Mouse (Mus musculus) hindbrain, embryonic 12.5 days (tissue): ENCODE results near the gene E130308A19Rik. TPM values are rescaled to one million over a fixed set of nuclear protein-coding genes. Genes with fewer than 3 reads are reported as not detected.

Experiments used
- ATAC-seq: fragments of 200-750 bp; cut with Nextera tagmentation; 2 replicates; pipeline ENCODE4 v1.8.0; 2017; ENCODE audit warnings: moderate TSS enrichment; ENCODE audit not compliant: low FRiP score
- H3K27ac ChIP-seq: fragments of 300-500 bp; sonication (generic); 2 replicates; pipeline ENCODE4 v1.5.1; 2016; ENCODE audit warnings: mild to moderate bottlenecking
- H3K27me3 ChIP-seq: fragments of 300-500 bp; sonication (generic); 2 replicates; pipeline ENCODE4 v1.6.1; 2016; ENCODE audit warnings: mild to moderate bottlenecking
- H3K36me3 ChIP-seq: fragments of 300-500 bp; sonication (generic); 2 replicates; pipeline ENCODE4 v1.6.1; 2016; ENCODE audit warnings: mild to moderate bottlenecking
- H3K4me1 ChIP-seq: fragments of 300-500 bp; sonication (generic); 2 replicates; pipeline ENCODE4 v1.6.1; 2016
- H3K4me2 ChIP-seq: fragments of 300-500 bp; sonication (generic); replicated peaks from 2 replicates; pipeline ENCODE4 v1.6.1; 2016; ENCODE audit warnings: mild to moderate bottlenecking
- H3K4me3 ChIP-seq: fragments of 300-500 bp; sonication (generic); 2 replicates; pipeline ENCODE4 v1.5.1; 2016; ENCODE audit warnings: mild to moderate bottlenecking
- H3K9ac ChIP-seq: fragments of 300-500 bp; sonication (generic); 2 replicates; pipeline ENCODE4 v1.6.1; 2016; ENCODE audit warnings: mild to moderate bottlenecking, moderate library complexity
- H3K9me3 ChIP-seq: fragments of 300-500 bp; sonication (generic); replicated peaks from 2 replicates; pipeline ENCODE4 v1.6.1; 2016; ENCODE audit warnings: mild to moderate bottlenecking
- WGBS: fragments of 180-500 bp; shearing (Covaris S2); methylation state at CpG from one replicate; pipeline ENCODE4 v1.1.7; 2016; 5-methylcytosine and 5-hydroxymethylcytosine counted together
- polyA plus RNA-seq: library from polyadenylated mRNA; unstranded; fragments of >200 nt; fragmentation: Nextera tagmentation; extraction: Ambion mirVana; gene quantifications from 2 replicates; pipeline ENCODE4 v1.2.1, GENCODE M21; 2016

Gene E130308A19Rik
- polyA plus RNA-seq, 1 experiment from 2014 or later = 73.1 TPM

GRCm38 (mm10) chr4:59804754-59805153 is 178.7 kb downstream of the E130308A19Rik start:
- no peak for ATAC-seq
- peak overlapping the region; percentile 95 for H3K4me2 ChIP-seq
- WGBS = 78% methylated on average over 1 of the region's 1 CpGs
- H3K4me1 ChIP-seq = peaks cover 17% of the 10 kb centered on the region
- no peaks in the 10 kb centered on the region for H3K27me3 ChIP-seq
- no peaks in the 10 kb centered on the region for H3K36me3 ChIP-seq
- H3K27ac ChIP-seq = no peak overlapping the region
- H3K4me3 ChIP-seq = peak overlapping the region; percentile 96
- H3K9me3 ChIP-seq = no peaks in the 10 kb centered on the region
- peak overlapping the region; percentile 85; the same call in 1 of the 2 replicates for H3K9ac ChIP-seq

DNA sequence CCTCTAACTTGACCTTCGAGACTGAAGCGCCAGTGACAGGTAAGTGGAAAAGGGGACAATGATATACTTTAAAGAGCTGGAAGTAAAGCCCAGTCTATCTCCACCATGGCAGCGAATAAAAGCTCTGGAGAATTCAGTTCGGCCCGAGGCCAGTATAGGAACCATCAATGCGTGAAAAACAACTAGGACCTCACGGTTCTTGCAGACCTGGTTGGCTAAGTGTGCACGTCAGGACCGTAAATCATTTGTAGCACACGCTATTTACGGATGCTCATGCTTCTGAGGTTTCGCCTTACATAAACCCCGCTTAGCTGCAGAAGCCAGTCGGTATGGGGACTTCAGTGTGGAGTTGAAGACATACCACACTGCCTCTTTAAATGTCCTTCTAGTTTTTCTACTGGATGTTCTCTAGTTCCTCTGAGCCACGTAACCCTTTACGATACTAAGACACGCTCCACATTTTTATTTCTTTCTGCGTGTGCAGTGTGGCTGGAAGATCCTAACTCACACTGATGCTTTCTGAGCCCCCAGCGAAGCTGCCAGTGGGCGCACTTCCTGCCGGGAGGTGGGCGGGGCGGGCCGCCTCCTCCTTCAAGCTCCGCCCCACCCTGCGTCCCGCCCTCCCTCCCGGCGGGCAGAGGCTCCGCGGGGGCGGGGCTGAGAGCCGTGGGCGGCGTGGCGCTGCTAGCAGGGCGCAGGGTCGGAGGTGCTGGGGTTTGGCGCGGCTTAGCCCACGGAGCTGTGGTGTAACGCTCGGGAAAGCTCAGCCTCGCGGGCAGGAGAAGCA is 179.4 kb downstream of the E130308A19Rik start, which contains the start of gene Snx30:
TSS of gene Snx30 (plus strand) at position 660 of the 787 bp plus-strand sequence.
- H3K9ac ChIP-seq = peak within 1 kb of the TSS; percentile 85
- no peaks in the 10 kb centered on the region for H3K9me3 ChIP-seq
- peak within 1 kb of the TSS; percentile 85 for H3K27ac ChIP-seq
- WGBS = 3% methylated on average over 37 of the region's 45 CpGs
- ATAC-seq = peak; percentile 93
- H3K4me1 ChIP-seq = peaks cover 17% of the 10 kb centered on the region
- H3K36me3 ChIP-seq = no peaks in the 10 kb centered on the region
- H3K27me3 ChIP-seq = no peaks in the 10 kb centered on the region
- H3K4me2 ChIP-seq = peak within 1 kb of the TSS; percentile 95
- peak within 1 kb of the TSS; percentile 96 for H3K4me3 ChIP-seq

DNA sequence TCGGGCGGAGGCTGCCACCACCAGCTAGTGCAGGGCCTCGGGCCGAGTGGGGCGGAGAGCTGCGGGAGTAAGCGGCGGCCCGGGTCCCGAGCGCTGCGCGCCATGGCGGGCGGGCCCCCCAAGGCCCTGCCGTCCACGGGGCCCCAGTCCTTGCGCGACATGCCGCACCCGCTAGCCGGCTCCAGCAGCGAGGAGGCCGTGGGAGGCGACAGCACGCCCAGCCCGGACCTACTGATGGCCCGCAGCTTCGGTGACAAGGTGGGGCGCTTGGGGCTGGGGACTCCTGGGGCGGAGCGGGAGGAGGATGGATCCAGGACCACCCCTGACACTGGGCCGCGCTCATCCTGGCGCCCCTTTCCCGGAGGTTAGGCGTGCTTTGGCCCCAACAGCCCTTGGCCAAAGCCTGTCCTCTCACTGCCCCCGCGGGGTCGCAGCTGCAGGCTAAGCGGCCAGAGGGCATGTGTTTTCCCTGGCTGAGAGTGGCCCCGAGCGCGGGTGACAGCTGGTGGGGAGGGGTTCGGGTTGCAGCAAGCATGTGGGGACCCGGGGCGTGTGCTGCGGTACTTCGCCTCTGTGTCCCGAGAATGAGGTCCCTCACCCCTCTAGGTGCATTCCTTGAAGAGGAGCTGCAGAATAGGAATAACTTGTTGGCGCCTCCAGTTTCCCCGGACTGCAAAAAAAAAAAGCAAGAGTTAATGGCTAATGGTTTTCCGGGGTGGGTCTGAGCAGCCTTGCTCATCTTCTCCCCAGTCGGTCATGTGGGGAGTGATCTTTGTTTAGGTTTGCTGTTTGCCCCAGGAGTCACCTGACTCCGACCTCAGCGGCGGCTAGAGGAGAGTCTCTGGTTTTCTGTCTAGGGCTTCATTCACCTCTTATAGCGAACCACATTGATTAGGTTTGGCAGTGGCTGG is 180.2 kb downstream of the E130308A19Rik start:
- Histone ChIP-seq H3K4me1 (peaks cover 17% of the 10 kb centered on the region), H3K27me3 (no peaks in the 10 kb centered on the region), H3K36me3 (no peaks in the 10 kb centered on the region), H3K27ac (peak overlapping the region; percentile 85), H3K9me3 (no peaks in the 10 kb centered on the region), H3K4me2 (peak overlapping the region; percentile 95), H3K9ac (peak overlapping the region; percentile 85), H3K4me3 (peak overlapping the region; percentile 96)
- peak; percentile 82 for ATAC-seq
- under 1% methylated on average over 46 of the region's 58 CpGs for WGBS

- Histone ChIP-seq H3K36me3 (no peaks in the 10 kb centered on the region), H3K27ac (peak overlapping the region; percentile 85)
- ATAC-seq = no peak
These were observed 180.8 kb downstream of the E130308A19Rik start for GRCm38 (mm10) chr4:59806879-59807195.

GRCm38 (mm10) chr4:59807521-59807920 is 181.5 kb downstream of the E130308A19Rik start:
- ATAC-seq = no peak
- WGBS = 65% methylated on average over 2 of the region's 2 CpGs
- no peak overlapping the region for H3K9ac ChIP-seq
- no peak overlapping the region; the same call in 1 of the 2 replicates for H3K4me3 ChIP-seq
- no peaks in the 10 kb centered on the region for H3K27me3 ChIP-seq
- no peak overlapping the region for H3K27ac ChIP-seq
- H3K4me1 ChIP-seq = peaks cover 17% of the 10 kb centered on the region
- H3K4me2 ChIP-seq = peak overlapping the region; percentile 95
- no peaks in the 10 kb centered on the region for H3K36me3 ChIP-seq
- no peaks in the 10 kb centered on the region for H3K9me3 ChIP-seq

More at GRCm38 (mm10) chr4:59806879-59807195, 180.8 kb downstream of the E130308A19Rik start:
- 4% methylated on average over 9 of the region's 9 CpGs for WGBS
- H3K9ac ChIP-seq = peak overlapping the region; percentile 85
- H3K4me2 ChIP-seq = peak overlapping the region; percentile 95
- H3K4me3 ChIP-seq = peak overlapping the region; percentile 96
- H3K4me1 ChIP-seq = peaks cover 17% of the 10 kb centered on the region
- H3K27me3 ChIP-seq = no peaks in the 10 kb centered on the region
- no peaks in the 10 kb centered on the region for H3K9me3 ChIP-seq

GRCm38 (mm10) chr4:59808396-59808795 is 182.4 kb downstream of the E130308A19Rik start:
- Histone ChIP-seq H3K4me1 (peaks cover 17% of the 10 kb centered on the region), H3K36me3 (no peaks in the 10 kb centered on the region), H3K4me2 (no peak overlapping the region), H3K27ac (no peak overlapping the region), H3K9me3 (no peaks in the 10 kb centered on the region), H3K27me3 (no peaks in the 10 kb centered on the region), H3K9ac (no peak overlapping the region), H3K4me3 (no peak overlapping the region)
- ATAC-seq = no peak
- 77% methylated on average over 5 of the region's 5 CpGs for WGBS

Other genes starting within 250 kb of the E130308A19Rik start
- gene Susd1, start 187.6 kb upstream of the E130308A19Rik start, polyA plus RNA-seq = 1.3 and 1.4 TPM in 2 replicates
- 37.5 and 43.0 TPM in 2 replicates for gene Ptbp3, start 76.8 kb upstream of the E130308A19Rik start, polyA plus RNA-seq
- 37.8 and 41.8 TPM in 2 replicates for gene Hsdl2, start 44.6 kb upstream of the E130308A19Rik start, polyA plus RNA-seq
- gene Inip, start 175.4 kb downstream of the E130308A19Rik start, polyA plus RNA-seq = 78.4 and 80.1 TPM in 2 replicates
- gene Snx30, start 179.6 kb downstream of the E130308A19Rik start, polyA plus RNA-seq = 14.7 and 17.3 TPM in 2 replicates